Mouse (Mus musculus) midbrain, embryonic 13.5 days (tissue): ENCODE data around the gene Hsdl1. TPM values are rescaled to one million over a fixed set of nuclear protein-coding genes. Genes with fewer than 3 reads are reported as not detected.

ENCODE experiments used
- ATAC-seq: fragments of 200-750 bp; cut with Nextera tagmentation; 2 replicates; pipeline ENCODE4 v1.8.0; 2017; ENCODE audit warnings: mild to moderate bottlenecking, moderate TSS enrichment, moderate library complexity
- H3K27ac ChIP-seq: fragments of 300-500 bp; sonication (generic); 2 replicates; pipeline ENCODE4 v1.5.1; 2015; ENCODE audit warnings: inconsistent platforms, mild to moderate bottlenecking, moderate library complexity
- H3K27me3 ChIP-seq: fragments of 300-500 bp; sonication (generic); 2 replicates; pipeline ENCODE4 v1.6.1; 2015; ENCODE audit warnings: mild to moderate bottlenecking, inconsistent platforms
- H3K36me3 ChIP-seq: fragments of 300-500 bp; sonication (generic); 2 replicates; pipeline ENCODE4 v1.6.1; 2015; ENCODE audit warnings: mild to moderate bottlenecking, inconsistent platforms
- H3K4me1 ChIP-seq: fragments of 300-500 bp; sonication (generic); replicated peaks from 2 replicates; pipeline ENCODE4 v1.6.1; 2015; ENCODE audit warnings: inconsistent platforms
- H3K4me2 ChIP-seq: fragments of 300-500 bp; sonication (generic); replicated peaks from 2 replicates; pipeline ENCODE4 v1.6.1; 2015; ENCODE audit warnings: moderate library complexity, mild to moderate bottlenecking, inconsistent platforms
- H3K4me3 ChIP-seq: fragments of 300-500 bp; sonication (generic); replicated peaks from 2 replicates; pipeline ENCODE4 v1.5.1; 2015; ENCODE audit warnings: mild to moderate bottlenecking, inconsistent platforms
- H3K9ac ChIP-seq: fragments of 300-500 bp; sonication (generic); replicated peaks from 2 replicates; pipeline ENCODE4 v1.6.1; 2015; ENCODE audit warnings: mild to moderate bottlenecking, inconsistent platforms
- H3K9me3 ChIP-seq: fragments of 300-500 bp; sonication (generic); 2 replicates; pipeline ENCODE4 v1.6.1; 2016; ENCODE audit warnings: mild to moderate bottlenecking, inconsistent platforms
- WGBS: fragments of 180-500 bp; shearing (Covaris S2); methylation state at CpG from one replicate; pipeline ENCODE4 v1.1.7; 2015; 5-methylcytosine and 5-hydroxymethylcytosine counted together
- polyA plus RNA-seq: library from polyadenylated mRNA; unstranded; fragments of >200 nt; fragmentation: Nextera tagmentation; extraction: Ambion mirVana; gene quantifications from 2 replicates; pipeline ENCODE4 v1.2.1, GENCODE M21; 2015

Hsdl1 gene
- polyA plus RNA-seq, 1 experiment from 2014 or later, result 153 TPM

DNA sequence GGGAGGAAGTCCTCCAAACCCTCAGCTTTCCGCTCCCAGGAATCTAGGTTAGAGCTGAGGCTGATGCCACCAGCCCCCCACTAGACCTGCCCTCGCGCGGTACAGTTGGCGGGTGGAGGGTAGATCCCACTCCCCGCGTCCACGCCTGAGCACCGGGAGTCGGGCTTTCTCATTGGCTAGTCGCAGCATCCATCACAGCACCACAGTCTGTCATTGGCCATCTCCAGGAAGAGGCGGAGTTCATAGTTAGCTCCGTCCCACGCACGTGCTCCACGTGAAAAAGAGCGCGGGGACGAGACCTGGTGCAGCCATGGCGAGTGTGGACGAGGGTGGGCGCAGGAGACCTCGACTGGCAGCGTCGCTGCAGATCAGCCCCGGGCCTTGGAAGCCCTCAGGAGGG lies 37.5 kb upstream of the Hsdl1 start, which contains the start of gene Adad2:
Adad2 (plus strand) TSS at position 277 of the 400 bp plus-strand sequence.
- H3K4me1 ChIP-seq, result 0 out of 2 replicates have a peak, but pooled peaks cover 4% of the 10 kb centered on the region
- H3K9me3 ChIP-seq, result no peaks in the 10 kb centered on the region
- WGBS, result 87% methylated on average over 26 of the region's 26 CpGs
- H3K27me3 ChIP-seq, result no peaks in the 10 kb centered on the region
- no peak within 1 kb of the TSS for H3K9ac ChIP-seq
- no peak within 1 kb of the TSS for H3K4me2 ChIP-seq
- ATAC-seq, result peak; percentile 20; the same call in 1 of the 2 replicates
- H3K27ac ChIP-seq, result no peak within 1 kb of the TSS
- H3K4me3 ChIP-seq, result no peak within 1 kb of the TSS
- no peaks in the 10 kb centered on the region for H3K36me3 ChIP-seq

DNA sequence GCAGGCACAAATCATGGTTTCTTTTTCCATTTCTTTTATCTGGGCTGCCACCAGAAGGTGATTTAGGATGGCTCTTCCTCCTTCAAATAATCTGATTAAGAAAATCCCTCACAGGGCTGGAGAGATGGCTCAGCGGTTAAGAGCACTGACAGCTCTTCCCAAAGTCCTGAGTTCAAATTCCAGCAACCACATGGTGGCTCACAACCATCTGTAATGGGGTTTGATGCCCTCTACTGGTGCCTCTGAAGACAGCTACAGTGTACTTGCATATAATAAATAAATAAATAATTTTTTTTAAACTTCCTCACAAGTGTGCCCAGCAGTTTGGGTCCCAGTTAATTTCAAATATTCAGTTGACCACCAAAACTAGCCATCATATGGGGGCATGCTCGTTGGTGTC lies 31.2 kb upstream of the Hsdl1 start:
- ATAC-seq, result no peak
- Histone ChIP-seq H3K36me3 (peaks cover 18% of the 10 kb centered on the region), H3K4me2 (no peak overlapping the region), H3K9me3 (no peaks in the 10 kb centered on the region), H3K9ac (no peak overlapping the region), H3K27ac (no peak overlapping the region), H3K27me3 (no peaks in the 10 kb centered on the region), H3K4me1 (peaks cover 20% of the 10 kb centered on the region), H3K4me3 (no peak overlapping the region)
- WGBS, result 86% methylated on average over 2 of the region's 2 CpGs

DNA sequence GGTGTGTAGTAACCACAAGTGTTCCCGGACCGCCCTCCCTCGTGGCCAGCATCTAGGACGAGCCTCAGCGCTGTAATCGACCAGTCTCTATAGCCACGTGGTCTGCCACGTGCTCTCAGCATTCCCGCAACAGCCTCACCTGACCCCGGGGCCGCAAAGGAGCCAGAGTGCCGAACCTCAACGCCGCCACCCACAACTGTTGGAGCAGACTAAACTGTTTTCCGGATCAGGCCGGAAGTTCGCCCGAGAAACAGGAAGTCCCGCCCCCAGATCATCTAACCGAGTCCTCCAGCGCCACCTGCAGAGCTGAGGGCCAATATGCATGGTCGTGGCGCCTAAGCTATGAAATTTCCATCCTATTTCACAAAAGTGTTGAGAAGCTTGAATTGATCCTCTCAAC lies 30.0 kb upstream of the Hsdl1 start, which contains the start of gene Taf1c:
Taf1c (minus strand) TSS at position 227 of the 400 bp plus-strand sequence.
- Histone ChIP-seq H3K9ac (peak within 1 kb of the TSS; percentile 83), H3K4me2 (peak within 1 kb of the TSS; percentile 94), H3K4me1 (peaks cover 16% of the 10 kb centered on the region), H3K9me3 (no peaks in the 10 kb centered on the region), H3K4me3 (peak within 1 kb of the TSS; percentile 84), H3K27me3 (no peaks in the 10 kb centered on the region), H3K27ac (peak within 1 kb of the TSS; percentile 44; the same call in 1 of the 2 replicates), H3K36me3 (peaks cover 31% of the 10 kb centered on the region)
- peak; percentile 82 for ATAC-seq
- 0% methylated on average over 23 of the region's 23 CpGs for WGBS

DNA sequence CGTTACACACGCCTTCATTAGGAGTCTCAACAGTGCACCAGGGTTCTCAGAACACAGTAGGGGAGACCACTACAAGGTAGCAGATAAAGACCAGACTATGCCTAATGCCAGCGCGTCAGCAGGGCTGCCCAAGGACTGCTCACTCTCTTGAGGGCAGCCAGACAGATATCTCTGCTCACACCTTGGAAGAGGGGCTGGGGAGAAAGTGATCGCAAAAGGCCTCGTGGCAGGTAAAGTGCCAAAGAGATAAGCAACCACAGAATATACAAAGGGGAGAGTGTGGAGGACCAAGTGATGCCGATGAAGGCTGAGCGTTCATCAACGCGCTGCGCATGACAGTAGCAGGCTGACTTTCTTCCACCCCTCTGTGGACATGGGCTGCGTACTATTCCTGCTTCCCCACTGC lies 29.4 kb upstream of the Hsdl1 start:
- peak overlapping the region; percentile 94 for H3K4me2 ChIP-seq
- ATAC-seq, result peak; percentile 38; the same call in 1 of the 2 replicates
- 38% methylated on average over 12 of the region's 12 CpGs for WGBS
- H3K4me3 ChIP-seq, result peak overlapping the region; percentile 84
- peaks cover 16% of the 10 kb centered on the region for H3K4me1 ChIP-seq
- H3K27ac ChIP-seq, result 0 out of 2 replicates have a peak overlapping the region, but pooled peaks have one; percentile 44
- H3K9me3 ChIP-seq, result no peaks in the 10 kb centered on the region
- peaks cover 37% of the 10 kb centered on the region for H3K36me3 ChIP-seq
- no peaks in the 10 kb centered on the region for H3K27me3 ChIP-seq
- peak overlapping the region; percentile 83 for H3K9ac ChIP-seq

DNA sequence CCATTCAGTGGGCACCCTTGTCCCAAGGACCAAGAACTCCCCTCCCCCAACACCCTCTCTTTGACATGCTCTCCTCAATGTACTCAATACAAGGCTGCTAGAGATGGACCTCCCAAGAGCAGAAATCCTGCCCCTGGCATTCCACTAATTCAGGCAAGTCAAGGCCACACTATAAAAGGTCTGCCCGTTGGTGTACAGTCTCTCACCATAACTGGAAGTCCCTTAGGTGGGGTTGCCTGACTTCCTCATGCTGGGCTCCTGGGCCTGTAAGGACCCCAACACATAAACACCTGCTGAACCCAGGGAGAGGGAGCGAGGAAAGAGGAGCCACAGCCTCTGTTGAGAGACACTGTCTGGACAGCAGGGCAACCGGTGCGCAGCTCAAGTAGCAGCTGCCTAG lies 28.8 kb upstream of the Hsdl1 start:
- H3K9ac ChIP-seq, result peak overlapping the region; percentile 83
- H3K4me3 ChIP-seq, result peak overlapping the region; percentile 84
- no peaks in the 10 kb centered on the region for H3K27me3 ChIP-seq
- peak overlapping the region; percentile 94 for H3K4me2 ChIP-seq
- peaks cover 16% of the 10 kb centered on the region for H3K4me1 ChIP-seq
- no peaks in the 10 kb centered on the region for H3K9me3 ChIP-seq
- ATAC-seq, result no peak
- H3K27ac ChIP-seq, result no peak overlapping the region
- H3K36me3 ChIP-seq, result peaks cover 43% of the 10 kb centered on the region
- 89% methylated on average over 4 of the region's 4 CpGs for WGBS

DNA sequence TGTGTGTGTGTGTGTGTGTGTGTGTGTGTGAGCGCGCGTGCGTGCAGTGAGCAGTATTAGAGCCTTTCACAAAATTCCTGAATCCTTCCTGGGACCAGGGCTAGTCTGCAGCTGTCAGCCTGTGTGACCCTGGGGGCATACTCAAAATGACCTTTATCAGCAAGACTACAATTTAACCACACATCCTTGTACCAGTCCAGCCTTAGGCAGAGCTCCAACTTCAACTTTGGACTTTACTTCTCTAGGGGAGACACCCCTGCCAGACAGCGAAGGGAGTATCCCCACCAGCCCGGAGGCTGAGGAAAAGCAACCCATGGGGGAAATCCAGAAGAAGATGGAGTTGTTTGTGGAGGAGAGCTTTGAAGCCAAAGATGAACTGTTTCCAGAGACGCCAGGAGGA lies 16.5 kb upstream of the Hsdl1 start:
- Histone ChIP-seq H3K4me1 (peaks cover 10% of the 10 kb centered on the region), H3K4me3 (no peak overlapping the region), H3K9ac (no peak overlapping the region), H3K27ac (no peak overlapping the region), H3K4me2 (no peak overlapping the region), H3K36me3 (peaks cover 7% of the 10 kb centered on the region), H3K9me3 (no peaks in the 10 kb centered on the region), H3K27me3 (no peaks in the 10 kb centered on the region)
- no peak for ATAC-seq
- WGBS, result 93% methylated on average over 7 of the region's 7 CpGs

DNA sequence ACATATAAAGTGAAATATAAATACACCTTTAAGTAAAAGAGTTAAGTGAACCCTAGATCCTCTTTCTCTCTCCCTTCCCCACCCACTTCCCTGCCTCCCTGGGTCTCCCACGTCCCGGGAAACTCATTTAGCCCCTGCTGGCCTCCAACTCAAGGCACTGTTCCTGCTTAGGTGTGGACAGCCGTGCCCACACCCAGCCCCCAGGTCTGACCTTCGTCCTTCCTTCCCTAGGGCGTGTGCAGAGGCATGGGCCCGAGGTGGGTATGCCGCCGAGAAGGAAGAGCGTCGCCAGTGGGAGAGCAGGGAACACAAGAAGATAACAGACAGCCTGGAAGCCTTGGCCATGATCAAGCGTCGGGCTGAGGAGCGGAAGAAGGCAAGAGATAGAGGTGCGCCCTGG lies 15.4 kb upstream of the Hsdl1 start:
- Histone ChIP-seq H3K4me2 (no peak overlapping the region), H3K4me1 (peaks cover 13% of the 10 kb centered on the region), H3K36me3 (no peaks in the 10 kb centered on the region), H3K9me3 (no peaks in the 10 kb centered on the region), H3K27ac (no peak overlapping the region), H3K9ac (no peak overlapping the region), H3K27me3 (no peaks in the 10 kb centered on the region; the same call in 1 of the 2 replicates), H3K4me3 (no peak overlapping the region)
- ATAC-seq, result no peak
- WGBS, result 83% methylated on average over 14 of the region's 14 CpGs

DNA sequence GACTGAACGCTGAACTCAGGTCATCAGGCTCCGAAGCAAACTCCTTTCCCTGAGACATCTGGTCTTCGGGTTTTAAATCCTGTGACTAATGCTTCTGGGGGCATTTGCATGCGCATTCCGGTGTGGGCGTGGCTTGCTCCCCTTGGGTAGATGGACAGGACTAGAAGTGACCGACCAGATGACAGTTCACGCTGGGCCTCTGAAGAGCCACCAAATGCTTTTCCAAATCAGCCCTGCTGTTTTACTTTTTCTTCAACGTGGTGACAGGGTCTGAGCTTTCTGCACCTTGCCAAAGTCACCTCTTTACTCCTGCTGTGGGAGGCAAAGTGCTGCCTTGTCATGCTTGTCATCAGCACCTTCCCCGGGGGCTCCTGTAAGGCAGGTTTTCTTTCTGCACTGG lies 13.9 kb upstream of the Hsdl1 start:
- Histone ChIP-seq H3K4me2 (no peak overlapping the region), H3K9ac (no peak overlapping the region), H3K4me1 (0 out of 2 replicates have a peak, but pooled peaks cover 8% of the 10 kb centered on the region), H3K36me3 (no peaks in the 10 kb centered on the region), H3K27me3 (no peaks in the 10 kb centered on the region; the same call in 1 of the 2 replicates), H3K4me3 (no peak overlapping the region), H3K9me3 (no peaks in the 10 kb centered on the region), H3K27ac (no peak overlapping the region)
- no peak for ATAC-seq
- 25% methylated on average over 10 of the region's 10 CpGs for WGBS

DNA sequence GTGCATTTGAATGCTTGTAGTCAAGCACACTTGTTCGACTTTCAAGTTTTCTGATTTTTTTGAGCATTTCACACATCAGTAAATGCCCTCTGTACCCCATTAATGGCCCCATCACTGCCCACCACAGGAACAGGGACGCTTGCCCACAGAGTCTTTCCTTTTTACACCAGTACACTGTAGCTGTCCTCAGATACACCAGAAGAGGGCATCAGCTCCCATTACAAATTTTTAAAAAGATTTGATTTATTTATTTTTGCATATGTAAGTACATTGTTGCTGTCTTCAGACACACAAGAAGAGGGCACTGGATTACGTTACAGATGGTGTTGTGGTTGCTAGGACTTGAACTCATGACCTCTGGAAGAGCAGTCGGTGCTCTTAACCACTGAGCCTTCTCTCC lies 13.3 kb upstream of the Hsdl1 start:
- no peak overlapping the region for H3K27ac ChIP-seq
- H3K4me1 ChIP-seq, result 0 out of 2 replicates have a peak, but pooled peaks cover 8% of the 10 kb centered on the region
- H3K27me3 ChIP-seq, result no peaks in the 10 kb centered on the region; the same call in 1 of the 2 replicates
- ATAC-seq, result no peak
- no peak overlapping the region for H3K4me3 ChIP-seq
- 69% methylated on average over 4 of the region's 4 CpGs for WGBS
- no peaks in the 10 kb centered on the region for H3K9me3 ChIP-seq
- no peaks in the 10 kb centered on the region for H3K36me3 ChIP-seq
- H3K9ac ChIP-seq, result no peak overlapping the region
- no peak overlapping the region for H3K4me2 ChIP-seq

DNA sequence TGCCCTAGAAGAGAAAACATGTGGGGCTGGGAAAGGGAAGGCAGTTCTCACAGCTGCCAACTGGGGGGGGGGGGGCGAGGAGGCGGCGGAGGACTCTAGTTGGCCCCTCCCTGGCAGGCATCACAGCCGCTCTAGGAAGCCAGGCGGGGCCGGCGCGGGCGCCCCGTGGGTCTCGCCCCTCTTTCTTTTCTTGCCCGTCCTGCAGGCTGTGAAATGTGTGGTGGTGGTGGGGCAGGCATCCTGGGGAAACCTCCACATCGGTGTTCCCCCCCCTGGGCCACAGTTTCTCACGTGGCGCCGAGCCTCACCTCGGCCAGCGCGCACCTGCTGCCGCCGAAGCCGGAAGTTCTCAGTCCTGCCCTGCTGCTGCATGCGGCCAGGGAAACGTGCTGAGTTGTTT lies 10.9 kb upstream of the Hsdl1 start:
- Histone ChIP-seq H3K4me1 (0 out of 2 replicates have a peak, but pooled peaks cover 8% of the 10 kb centered on the region), H3K27ac (no peak overlapping the region), H3K27me3 (no peaks in the 10 kb centered on the region; the same call in 1 of the 2 replicates), H3K9ac (no peak overlapping the region), H3K4me2 (peak overlapping the region; percentile 48), H3K9me3 (no peaks in the 10 kb centered on the region), H3K4me3 (peak overlapping the region; percentile 28; the same call in 1 of the 2 replicates), H3K36me3 (no peaks in the 10 kb centered on the region)
- WGBS, result 37% methylated on average over 12 of the region's 24 CpGs
- ATAC-seq, result no peak

DNA sequence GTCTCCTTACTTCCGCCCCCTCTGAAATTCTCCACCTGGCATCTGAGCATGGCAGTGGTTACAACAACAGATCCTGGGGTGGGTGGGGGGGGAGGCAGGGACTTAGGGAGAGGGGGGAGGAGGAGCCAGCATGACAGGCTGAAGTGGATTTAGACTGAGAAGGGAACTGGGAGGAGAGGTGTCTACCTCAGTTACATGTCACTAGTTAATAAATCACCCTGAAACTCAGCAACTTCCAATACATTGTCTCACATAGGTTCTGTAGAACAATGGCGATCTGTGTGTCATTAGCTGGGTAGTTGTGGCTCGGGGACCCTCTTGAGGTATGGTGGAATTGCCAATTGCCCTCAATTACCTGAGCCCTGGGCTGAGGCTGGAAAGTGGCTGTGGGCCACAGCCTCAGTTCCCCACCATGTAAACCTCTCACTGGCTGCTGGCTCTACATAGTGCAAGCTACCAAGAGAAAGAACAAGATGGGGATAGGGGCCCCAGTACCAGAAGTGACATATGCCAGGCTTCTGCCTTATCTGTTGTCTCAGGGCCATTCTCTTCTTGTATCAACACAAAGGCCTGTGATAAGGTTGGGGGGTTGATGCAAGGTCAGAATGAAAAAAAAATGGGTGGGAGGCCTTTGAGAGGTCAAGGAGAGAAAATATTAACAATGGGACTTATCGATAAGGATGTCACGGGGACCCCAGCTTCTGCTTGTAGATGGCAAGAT lies 5.6 kb upstream of the Hsdl1 start:
- no peaks in the 10 kb centered on the region for H3K9me3 ChIP-seq
- H3K4me1 ChIP-seq, result no peaks in the 10 kb centered on the region
- 88% methylated on average over 5 of the region's 5 CpGs for WGBS

DNA sequence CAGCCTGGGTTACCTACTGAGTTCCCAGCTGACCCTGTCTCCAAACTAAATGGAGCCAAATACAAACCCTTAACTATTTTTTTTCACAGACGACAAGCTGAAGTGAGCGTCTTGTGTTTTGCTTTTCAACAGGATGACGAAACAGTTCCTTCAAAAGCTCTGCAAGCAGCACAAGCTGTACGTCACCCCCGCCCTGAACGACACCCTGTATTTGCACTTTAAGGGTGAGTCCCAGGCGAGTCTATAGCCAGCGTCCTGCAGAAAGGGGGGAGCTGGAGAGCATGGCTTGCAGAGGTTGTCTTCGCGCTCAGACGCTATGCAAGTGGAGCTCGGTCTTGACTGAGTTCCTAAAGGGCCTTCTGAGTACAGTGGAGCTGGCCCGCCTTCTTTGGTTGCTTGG lies 4.1 kb upstream of the Hsdl1 start:
- Histone ChIP-seq H3K9ac (no peak overlapping the region), H3K9me3 (no peaks in the 10 kb centered on the region), H3K4me3 (no peak overlapping the region), H3K36me3 (no peaks in the 10 kb centered on the region), H3K4me1 (peaks cover 3% of the 10 kb centered on the region), H3K27ac (no peak overlapping the region), H3K27me3 (peaks cover 28% of the 10 kb centered on the region), H3K4me2 (no peak overlapping the region)
- ATAC-seq, result no peak
- 44% methylated on average over 13 of the region's 13 CpGs for WGBS

More for the DNA sequence above, 5.6 kb upstream of the Hsdl1 start:
- no peaks in the 10 kb centered on the region for H3K36me3 ChIP-seq
- no peak overlapping the region for H3K27ac ChIP-seq
- H3K4me2 ChIP-seq, result no peak overlapping the region
- H3K27me3 ChIP-seq, result peaks cover 28% of the 10 kb centered on the region
- H3K9ac ChIP-seq, result no peak overlapping the region
- ATAC-seq, result no peak
- H3K4me3 ChIP-seq, result no peak overlapping the region
